Mouse (Mus musculus): Measurements from ENCODE around the gene Mttp. TPM values are rescaled to one million over a fixed set of nuclear protein-coding genes. Genes with fewer than 3 reads are reported as not detected.

Mttp gene
- polyA plus RNA-seq (2015; fragmentation: Nextera tagmentation; extraction: Ambion mirVana), result 6.2 and 6.8 TPM in 2 replicates

DNA sequence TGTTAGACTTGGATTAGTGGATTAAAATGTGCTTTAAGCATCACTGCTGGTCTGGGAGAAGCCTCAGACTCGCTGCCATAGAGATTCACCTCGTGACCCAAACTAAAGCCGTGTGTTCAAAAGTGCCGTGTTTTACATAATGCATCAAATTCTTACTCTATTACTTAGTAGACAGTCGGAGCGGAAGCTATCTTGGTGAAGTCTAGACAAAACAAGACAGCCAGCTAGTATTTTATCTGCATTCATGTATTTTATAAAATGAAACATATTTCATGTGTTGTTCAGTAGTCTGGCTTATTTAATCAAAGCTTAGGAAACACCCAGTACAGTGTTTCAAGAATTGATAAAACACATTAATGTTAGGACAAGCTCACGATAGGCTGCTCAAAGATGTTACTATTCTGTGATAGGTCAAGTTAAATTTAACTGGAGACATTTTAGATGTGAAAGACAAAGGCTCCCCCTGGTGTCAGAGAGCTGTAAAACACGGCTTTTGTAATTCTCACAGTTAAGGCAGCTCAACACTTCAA is at the start of gene Mttp:
TSS of gene Mttp (minus strand) at position 327 of the 530 bp plus-strand sequence.
- WGBS, result 5% methylated on average over 8 of the region's 8 CpGs
- peaks cover 5% of the 10 kb centered on the region; the same call in 1 of the 2 replicates for H3K36me3 ChIP-seq
- H3K9ac ChIP-seq, result peak within 1 kb of the TSS; percentile 80
- peak within 1 kb of the TSS; percentile 75 for H3K4me3 ChIP-seq
- ATAC-seq (ENCODE audit: insufficient number of reproducible peaks, low FRiP score, low TSS enrichment, low read depth), result no peak
- H3K27ac ChIP-seq, result peak within 1 kb of the TSS; percentile 100
- peaks cover 3% of the 10 kb centered on the region; the same call in 1 of the 2 replicates for H3K4me1 ChIP-seq
- no peaks in the 10 kb centered on the region for H3K9me3 ChIP-seq
- H3K4me2 ChIP-seq, result peak within 1 kb of the TSS; percentile 59
- H3K27me3 ChIP-seq, result no peaks in the 10 kb centered on the region

DNA sequence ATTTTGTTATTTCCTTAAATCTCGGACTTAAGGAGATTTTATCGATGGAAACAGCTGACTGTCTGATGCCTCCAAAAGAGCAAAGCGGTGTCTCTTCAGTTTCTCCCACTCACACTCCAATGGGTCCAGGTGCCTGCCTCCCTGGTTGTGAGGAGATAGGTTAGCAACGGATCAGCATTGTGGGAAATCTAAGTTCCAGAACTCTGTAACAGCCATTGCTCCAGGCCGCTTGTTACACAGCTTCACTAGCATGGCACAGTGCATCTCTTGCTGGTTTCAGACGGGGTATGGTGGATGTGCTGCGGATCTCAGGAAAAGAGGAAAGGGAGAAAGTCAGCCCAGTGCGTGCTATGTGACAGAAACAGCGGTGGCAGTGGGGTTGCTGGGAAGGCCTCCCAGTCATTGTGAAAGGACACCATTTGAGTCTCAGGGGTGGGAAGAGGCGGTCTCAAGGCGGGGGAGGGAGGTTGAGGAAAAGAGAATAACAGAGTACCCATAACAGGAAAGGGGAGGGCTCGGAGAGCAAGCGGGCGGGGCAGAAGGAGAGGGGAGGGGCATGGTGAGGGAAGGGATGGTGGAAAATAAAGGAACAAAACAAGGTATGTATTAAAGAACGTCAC is 49.0 kb upstream of the Mttp start, which contains the start of gene 4930579F01Rik:
TSS of gene 4930579F01Rik (minus strand) at position 143 of the 620 bp plus-strand sequence.
- Histone ChIP-seq H3K27me3 (no peaks in the 10 kb centered on the region), H3K4me2 (no peak within 1 kb of the TSS), H3K36me3 (no peaks in the 10 kb centered on the region), H3K4me3 (no peak within 1 kb of the TSS), H3K9me3 (no peaks in the 10 kb centered on the region), H3K27ac (no peak within 1 kb of the TSS), H3K4me1 (no peaks in the 10 kb centered on the region), H3K9ac (no peak within 1 kb of the TSS)
- no peak for ATAC-seq (ENCODE audit: insufficient number of reproducible peaks, low FRiP score, low TSS enrichment, low read depth)
- 88% methylated on average over 15 of the region's 15 CpGs for WGBS

DNA sequence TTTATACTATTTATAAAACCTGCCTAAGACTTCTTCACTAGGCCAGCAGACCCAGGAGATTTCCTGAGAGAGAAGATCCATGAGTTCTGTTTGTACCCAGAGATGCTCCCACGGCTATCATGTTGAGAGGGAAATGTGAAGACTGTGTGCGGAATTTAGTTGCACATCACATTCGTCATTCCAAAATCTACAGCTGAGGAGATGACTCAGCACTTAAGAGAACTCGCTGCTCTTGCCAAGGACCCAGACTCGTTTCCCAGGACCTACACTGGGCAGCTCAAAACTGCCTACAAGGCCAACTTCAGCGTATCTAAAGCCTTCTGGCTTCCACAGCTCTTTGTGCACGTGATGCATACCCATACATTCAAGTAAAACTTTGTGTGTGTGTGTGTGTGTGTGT is 47.5 kb upstream of the Mttp start:
- WGBS, result 76% methylated on average over 7 of the region's 7 CpGs
- Histone ChIP-seq H3K27ac (no peak overlapping the region), H3K4me2 (no peak overlapping the region), H3K27me3 (no peaks in the 10 kb centered on the region), H3K36me3 (no peaks in the 10 kb centered on the region), H3K9me3 (no peaks in the 10 kb centered on the region), H3K9ac (no peak overlapping the region), H3K4me3 (no peak overlapping the region), H3K4me1 (no peaks in the 10 kb centered on the region)
- ATAC-seq (ENCODE audit: insufficient number of reproducible peaks, low FRiP score, low TSS enrichment, low read depth), result no peak

DNA sequence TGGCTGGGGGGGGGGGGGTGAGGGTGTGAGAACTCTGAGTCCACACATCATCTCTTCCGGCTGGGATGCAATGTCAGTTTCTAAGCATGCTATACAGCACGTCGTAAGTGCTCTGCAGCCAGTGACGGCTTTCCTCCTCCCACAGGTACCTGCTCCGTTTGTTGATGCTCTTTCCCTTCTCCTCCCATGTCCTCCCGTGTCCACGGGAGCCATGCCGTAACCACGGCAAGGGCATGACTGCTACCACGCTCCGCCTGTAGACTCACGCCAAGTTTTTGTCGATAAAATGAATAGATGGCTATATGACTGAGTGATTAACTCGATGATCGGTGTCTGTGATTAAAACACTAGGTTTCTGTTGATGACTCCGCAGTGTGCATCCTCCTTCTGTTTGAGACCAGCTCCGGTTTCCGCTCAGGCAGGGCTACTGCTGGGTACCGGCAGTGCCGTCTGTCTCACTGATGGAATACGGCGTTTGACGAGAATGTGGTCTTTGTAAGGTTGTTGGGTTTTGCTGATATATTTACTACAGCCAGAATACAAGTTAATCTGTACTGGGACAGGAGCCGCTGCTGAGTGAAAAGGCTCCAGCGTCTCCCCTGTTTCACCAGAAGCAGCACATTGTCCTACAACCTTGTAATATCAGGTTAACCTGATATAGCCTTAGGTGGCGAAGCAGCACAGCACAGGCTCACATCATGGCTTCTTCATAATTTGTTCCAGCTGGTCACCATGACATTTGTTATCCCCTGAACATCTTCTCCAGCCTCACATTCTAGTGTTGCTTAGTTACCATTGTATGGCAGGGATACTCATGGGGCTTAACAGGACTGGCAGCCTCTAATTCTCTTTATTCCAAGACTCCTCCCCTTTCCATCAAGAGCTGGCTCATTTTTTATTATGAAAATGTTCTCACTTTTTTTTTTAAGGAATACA is 41.5 kb upstream of the Mttp start:
- no peak for ATAC-seq (ENCODE audit: insufficient number of reproducible peaks, low FRiP score, low TSS enrichment, low read depth)
- no peaks in the 10 kb centered on the region for H3K27me3 ChIP-seq
- no peak overlapping the region for H3K4me3 ChIP-seq
- no peak overlapping the region for H3K4me2 ChIP-seq
- no peaks in the 10 kb centered on the region for H3K36me3 ChIP-seq
- H3K9ac ChIP-seq, result no peak overlapping the region
- 89% methylated on average over 26 of the region's 26 CpGs for WGBS
- H3K4me1 ChIP-seq, result no peaks in the 10 kb centered on the region
- H3K9me3 ChIP-seq, result no peaks in the 10 kb centered on the region
- H3K27ac ChIP-seq, result no peak overlapping the region

DNA sequence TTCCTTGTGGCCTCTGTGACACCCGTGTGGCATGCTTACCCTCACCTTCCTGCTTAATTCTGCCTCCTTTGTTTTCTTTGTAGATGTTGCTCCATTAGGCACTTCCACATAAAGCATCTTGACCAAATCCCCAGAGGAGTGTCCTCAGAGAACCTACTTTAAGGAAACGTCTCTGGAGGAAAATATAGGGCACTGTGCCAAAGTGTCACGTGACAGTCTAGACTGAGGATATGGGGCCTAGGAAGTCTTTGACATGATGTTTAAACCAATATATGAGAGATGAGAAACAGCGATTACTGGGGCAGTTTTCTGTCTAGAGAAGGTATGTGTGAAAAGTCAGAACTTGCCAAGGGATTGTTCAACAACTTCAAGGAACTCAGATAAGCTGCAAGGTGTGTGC is 40.5 kb upstream of the Mttp start:
- H3K9me3 ChIP-seq, result no peaks in the 10 kb centered on the region
- no peaks in the 10 kb centered on the region for H3K36me3 ChIP-seq
- no peak overlapping the region for H3K9ac ChIP-seq
- no peak for ATAC-seq (ENCODE audit: insufficient number of reproducible peaks, low FRiP score, low TSS enrichment, low read depth)
- H3K4me1 ChIP-seq, result no peaks in the 10 kb centered on the region
- H3K4me2 ChIP-seq, result no peak overlapping the region
- 57% methylated on average over 4 of the region's 4 CpGs for WGBS
- H3K27me3 ChIP-seq, result no peaks in the 10 kb centered on the region
- no peak overlapping the region for H3K27ac ChIP-seq
- H3K4me3 ChIP-seq, result no peak overlapping the region

DNA sequence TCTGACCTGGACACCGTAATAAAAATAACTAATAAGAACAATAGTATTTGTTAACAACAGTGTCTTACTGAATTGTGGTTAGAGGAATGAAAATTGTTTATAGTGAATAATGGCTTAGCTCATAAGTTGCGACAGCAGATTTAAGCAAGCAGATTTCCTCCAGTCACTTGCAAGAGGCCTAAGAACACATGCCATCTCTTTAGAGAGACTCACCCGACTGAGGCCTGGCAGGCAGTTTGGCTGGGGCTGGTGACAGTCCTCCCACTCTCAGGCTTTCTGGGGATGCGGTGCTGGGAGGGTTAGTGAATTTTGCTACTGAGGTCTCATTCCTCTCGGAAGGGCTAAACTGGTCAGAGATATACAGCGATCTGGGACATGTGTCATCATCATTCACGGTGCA is 38.6 kb upstream of the Mttp start:
- Histone ChIP-seq H3K36me3 (no peaks in the 10 kb centered on the region), H3K27ac (no peak overlapping the region), H3K4me1 (no peaks in the 10 kb centered on the region), H3K27me3 (no peaks in the 10 kb centered on the region), H3K4me3 (no peak overlapping the region), H3K4me2 (no peak overlapping the region), H3K9ac (no peak overlapping the region), H3K9me3 (no peaks in the 10 kb centered on the region)
- no peak for ATAC-seq (ENCODE audit: insufficient number of reproducible peaks, low FRiP score, low TSS enrichment, low read depth)
- 83% methylated on average over 7 of the region's 7 CpGs for WGBS

DNA sequence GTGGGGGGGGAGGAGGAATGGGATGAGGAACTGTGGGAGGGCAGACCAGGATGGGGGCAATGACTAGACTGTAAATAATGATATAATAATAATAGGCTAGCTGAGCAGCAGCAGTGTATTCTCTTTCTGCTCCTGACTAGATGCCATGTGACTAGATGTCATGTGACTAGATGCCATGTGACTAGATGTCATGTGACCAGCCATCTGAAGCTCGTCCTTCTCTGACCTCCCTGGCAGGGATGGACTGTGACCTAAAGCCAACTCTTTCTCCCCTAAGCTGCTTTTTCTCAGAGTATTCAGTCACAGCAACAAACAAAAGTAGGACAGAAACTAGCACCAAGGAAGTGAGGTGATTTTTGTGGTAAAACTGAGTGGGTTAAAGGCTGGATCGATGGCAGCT is 37.3 kb upstream of the Mttp start:
- H3K4me2 ChIP-seq, result no peak overlapping the region
- no peaks in the 10 kb centered on the region for H3K36me3 ChIP-seq
- H3K27me3 ChIP-seq, result no peaks in the 10 kb centered on the region
- H3K9ac ChIP-seq, result no peak overlapping the region
- H3K9me3 ChIP-seq, result no peaks in the 10 kb centered on the region
- H3K27ac ChIP-seq, result no peak overlapping the region
- no peak overlapping the region for H3K4me3 ChIP-seq
- WGBS, result 81% methylated on average over 2 of the region's 2 CpGs
- ATAC-seq (ENCODE audit: insufficient number of reproducible peaks, low FRiP score, low TSS enrichment, low read depth), result no peak
- no peaks in the 10 kb centered on the region for H3K4me1 ChIP-seq

DNA sequence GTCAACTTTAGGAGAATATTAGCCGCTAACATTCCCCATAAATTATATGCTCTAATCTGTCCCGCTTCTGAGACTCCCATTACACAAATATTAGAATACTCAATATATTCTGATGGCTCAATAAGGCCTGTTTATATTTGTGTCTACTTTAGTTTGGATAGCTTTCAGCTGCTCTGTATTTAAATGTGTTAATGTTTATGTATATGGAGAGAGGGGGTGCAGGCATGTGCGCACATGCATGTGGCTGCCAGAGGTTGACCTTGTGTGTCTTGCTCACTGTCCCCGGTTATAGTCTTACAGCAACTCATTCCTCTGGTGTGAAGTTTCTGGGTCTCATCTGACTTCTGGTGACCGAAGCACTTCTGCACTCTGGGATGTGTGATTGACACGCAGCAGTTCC is 30.8 kb upstream of the Mttp start:
- Histone ChIP-seq H3K9ac (no peak overlapping the region), H3K27ac (no peak overlapping the region), H3K36me3 (no peaks in the 10 kb centered on the region), H3K9me3 (no peaks in the 10 kb centered on the region), H3K27me3 (no peaks in the 10 kb centered on the region), H3K4me2 (no peak overlapping the region), H3K4me1 (no peaks in the 10 kb centered on the region), H3K4me3 (no peak overlapping the region)
- WGBS, result 80% methylated on average over 6 of the region's 6 CpGs
- no peak for ATAC-seq (ENCODE audit: insufficient number of reproducible peaks, low FRiP score, low TSS enrichment, low read depth)

DNA sequence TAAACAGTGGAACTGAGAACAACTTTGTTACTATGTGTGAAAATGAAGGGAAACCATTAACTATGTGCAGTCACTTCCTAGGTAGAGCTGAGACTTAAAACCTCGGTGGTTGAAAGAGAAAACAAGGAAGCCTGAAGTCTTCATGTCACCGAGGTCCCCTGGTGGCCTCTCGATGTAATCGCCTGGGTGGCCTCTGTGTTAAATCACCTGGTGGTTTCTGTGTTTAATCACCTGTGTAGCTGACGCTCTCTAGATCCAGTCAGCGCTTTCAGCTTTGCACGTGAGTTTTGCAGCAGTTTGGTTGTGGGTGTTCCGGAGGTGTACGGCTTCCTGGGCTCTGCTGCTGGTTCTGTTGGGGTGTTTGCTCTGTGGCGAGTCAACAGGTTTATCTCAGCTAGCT is 28.5 kb upstream of the Mttp start:
- WGBS, result 82% methylated on average over 10 of the region's 10 CpGs
- no peaks in the 10 kb centered on the region for H3K4me1 ChIP-seq
- no peaks in the 10 kb centered on the region for H3K27me3 ChIP-seq
- no peaks in the 10 kb centered on the region for H3K36me3 ChIP-seq
- no peak overlapping the region for H3K9ac ChIP-seq
- H3K27ac ChIP-seq, result no peak overlapping the region
- ATAC-seq (ENCODE audit: insufficient number of reproducible peaks, low FRiP score, low TSS enrichment, low read depth), result no peak
- H3K4me3 ChIP-seq, result no peak overlapping the region
- H3K4me2 ChIP-seq, result no peak overlapping the region
- H3K9me3 ChIP-seq, result no peaks in the 10 kb centered on the region

DNA sequence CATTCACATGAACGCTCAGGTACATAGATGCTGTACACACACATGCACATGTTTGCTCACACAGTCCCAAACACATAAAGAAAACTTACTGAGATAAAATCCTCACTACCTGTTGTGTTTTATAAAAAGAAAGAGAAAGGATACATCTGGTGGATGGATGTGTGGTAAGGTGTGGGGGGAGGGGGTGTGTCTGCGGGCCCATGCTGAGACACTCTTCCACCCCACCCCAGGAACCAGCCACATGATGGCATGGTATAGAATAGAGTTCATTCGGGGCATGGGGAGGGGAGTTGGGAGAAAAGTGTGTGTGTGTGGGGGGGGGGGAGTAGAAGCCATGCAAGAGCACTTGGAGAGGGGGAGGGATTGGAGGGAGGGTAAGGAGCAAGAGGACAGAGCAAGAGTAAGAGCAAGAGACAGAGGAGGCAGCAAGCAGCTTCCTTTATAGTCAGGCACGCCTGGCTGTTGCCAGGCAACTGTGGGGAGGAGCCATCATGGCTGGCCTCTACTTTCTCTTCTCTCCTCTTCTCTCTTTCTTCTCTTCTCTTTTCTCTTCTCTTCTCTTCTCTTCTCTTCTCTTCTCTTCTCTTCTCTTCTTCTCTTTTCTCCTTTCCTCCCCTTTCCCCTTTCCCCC is 17.9 kb upstream of the Mttp start:
- ATAC-seq (ENCODE audit: insufficient number of reproducible peaks, low FRiP score, low TSS enrichment, low read depth), result no peak
- no peak overlapping the region for H3K4me3 ChIP-seq
- no peak overlapping the region for H3K4me2 ChIP-seq
- no peak overlapping the region for H3K9ac ChIP-seq
- WGBS, result 63% methylated on average over 4 of the region's 4 CpGs
- no peaks in the 10 kb centered on the region for H3K9me3 ChIP-seq
- H3K27ac ChIP-seq, result no peak overlapping the region
- no peaks in the 10 kb centered on the region for H3K36me3 ChIP-seq
- H3K27me3 ChIP-seq, result no peaks in the 10 kb centered on the region
- H3K4me1 ChIP-seq, result no peaks in the 10 kb centered on the region

DNA sequence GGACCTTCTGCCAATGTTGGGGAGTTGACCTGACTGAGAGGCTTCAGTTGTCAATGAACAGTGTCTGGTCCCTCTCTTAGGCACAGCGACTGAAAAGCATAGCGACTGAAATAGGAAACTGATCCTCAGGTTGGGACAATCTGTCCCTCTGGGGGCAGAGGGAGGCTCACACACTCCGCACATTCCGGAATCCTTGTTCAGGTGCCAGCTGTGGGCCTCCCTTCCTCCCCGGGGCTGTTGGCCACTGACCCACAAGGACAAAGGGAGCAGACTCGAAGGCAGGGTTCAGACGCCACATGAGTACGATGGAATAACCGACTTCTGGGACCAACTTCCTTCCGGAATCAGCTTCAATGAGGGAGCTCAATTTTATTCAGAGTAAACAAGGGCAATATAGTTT is 16.9 kb upstream of the Mttp start:
- no peaks in the 10 kb centered on the region for H3K36me3 ChIP-seq
- no peak overlapping the region for H3K4me3 ChIP-seq
- H3K27ac ChIP-seq, result no peak overlapping the region
- no peak for ATAC-seq (ENCODE audit: insufficient number of reproducible peaks, low FRiP score, low TSS enrichment, low read depth)
- H3K4me1 ChIP-seq, result no peaks in the 10 kb centered on the region
- no peak overlapping the region for H3K4me2 ChIP-seq
- H3K9ac ChIP-seq, result no peak overlapping the region
- 87% methylated on average over 10 of the region's 10 CpGs for WGBS
- no peaks in the 10 kb centered on the region for H3K27me3 ChIP-seq
- H3K9me3 ChIP-seq, result no peaks in the 10 kb centered on the region

DNA sequence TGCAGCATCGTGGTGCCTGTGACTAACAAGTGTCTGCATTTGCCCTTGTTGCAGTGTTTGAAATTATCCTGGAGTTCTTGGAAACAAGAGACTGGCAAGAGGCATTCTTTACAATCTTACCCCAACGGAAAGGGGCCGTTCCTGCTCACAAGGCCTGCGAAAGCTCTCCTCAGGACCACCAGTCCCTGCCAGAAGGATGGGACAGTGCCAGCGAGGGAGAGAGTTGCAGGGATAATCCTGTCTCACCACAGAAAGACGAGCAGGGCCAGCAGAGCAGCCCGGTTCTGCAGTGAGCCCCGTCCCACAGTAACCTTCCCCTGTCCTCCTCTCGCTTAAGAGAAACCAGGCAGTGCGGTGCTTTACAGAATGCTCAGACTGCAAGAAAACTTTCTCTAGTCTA is 11.9 kb upstream of the Mttp start:
- H3K27ac ChIP-seq, result no peak overlapping the region
- no peak for ATAC-seq (ENCODE audit: insufficient number of reproducible peaks, low FRiP score, low TSS enrichment, low read depth)
- H3K4me1 ChIP-seq, result no peaks in the 10 kb centered on the region
- 66% methylated on average over 10 of the region's 10 CpGs for WGBS
- H3K27me3 ChIP-seq, result no peaks in the 10 kb centered on the region
- no peaks in the 10 kb centered on the region for H3K9me3 ChIP-seq
- no peak overlapping the region for H3K4me3 ChIP-seq
- peaks cover 7% of the 10 kb centered on the region; the same call in 1 of the 2 replicates for H3K36me3 ChIP-seq
- no peak overlapping the region for H3K9ac ChIP-seq
- H3K4me2 ChIP-seq, result no peak overlapping the region
